21 mouse cellular contexts compared by ENCODE assay signal in the genomic region with DNA sequence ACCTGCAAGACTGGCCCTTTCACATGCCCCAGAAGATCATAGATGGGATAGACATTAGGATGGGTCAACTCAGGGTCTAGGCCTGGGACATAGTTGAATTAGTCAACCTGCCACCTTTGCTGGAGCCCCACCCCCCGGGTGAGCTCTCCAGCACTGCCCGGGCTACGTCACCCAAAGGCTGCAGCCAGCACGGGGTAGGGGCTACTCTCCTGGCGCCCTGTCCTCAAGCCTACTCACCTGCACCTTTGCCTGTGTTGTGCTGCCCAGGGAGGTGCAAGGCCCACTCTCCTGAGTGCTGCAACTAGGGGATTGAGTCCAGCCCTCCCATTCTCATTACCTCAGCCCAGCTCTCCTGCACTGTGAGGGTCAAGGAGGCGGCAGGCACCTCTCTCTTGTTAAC.
"Had no signal": no experiment of that assay in that cellular context is flagged by ENCODE, and none has a peak within 500 bp of the region (broad histone marks: within the 10 kb centered on the region; RNA-seq: fewer than 3 reads in every experiment).

No protein-coding gene starts in this region.

- H3K4me2 ChIP-seq: lung, embryonic 14.5 days; midbrain, embryonic 12.5 days; neural tube, embryonic 13.5 days; neural tube, embryonic 15.5 days; stomach, embryonic 15.5 days had no signal

- H3K4me1 ChIP-seq: midbrain, embryonic 10.5 days; midbrain, embryonic 12.5 days; neural tube, embryonic 13.5 days; neural tube, embryonic 15.5 days; stomach, embryonic 15.5 days had no signal

- H3K9me3 ChIP-seq: midbrain, embryonic 10.5 days; midbrain, embryonic 12.5 days; neural tube, embryonic 13.5 days; neural tube, embryonic 15.5 days; stomach, embryonic 15.5 days had no signal

- ATAC-seq: lung, postnatal 0 days; midbrain, embryonic 16.5 days had no signal

- H3K27ac ChIP-seq: liver, embryonic 14.5 days; midbrain, embryonic 10.5 days; midbrain, embryonic 12.5 days; neural tube, embryonic 13.5 days; neural tube, embryonic 15.5 days; stomach, embryonic 15.5 days had no signal

- H3K27me3 ChIP-seq: midbrain, embryonic 12.5 days; neural tube, embryonic 13.5 days; neural tube, embryonic 15.5 days; stomach, embryonic 15.5 days had no signal

- H3K36me3 ChIP-seq: midbrain, embryonic 10.5 days; midbrain, embryonic 12.5 days; neural tube, embryonic 13.5 days; neural tube, embryonic 15.5 days; stomach, embryonic 15.5 days had no signal

- H3K9ac ChIP-seq: liver, embryonic 14.5 days; lung, embryonic 14.5 days; midbrain, embryonic 12.5 days; neural tube, embryonic 13.5 days; neural tube, embryonic 15.5 days; stomach, embryonic 15.5 days had no signal

- DNase-seq: lung, adult 18-20 months; lung, embryonic 14.5 days; lung, postnatal 4 days; midbrain, embryonic 14.5 days; retina, postnatal 1 day; right cerebral cortex, adult 18-20 months; right cerebral cortex, postnatal 25 days; right cerebral cortex, postnatal 4 days; spleen, adult 18-20 months; thymus, adult 18-20 months; thymus, postnatal 14 days; thymus, postnatal 36 days had no signal

- H3K4me3 ChIP-seq: midbrain, embryonic 10.5 days; midbrain, embryonic 12.5 days; myocyte; neural tube, embryonic 13.5 days; neural tube, embryonic 15.5 days; stomach, embryonic 15.5 days had no signal
